Mouse (Mus musculus): ENCODE data around the gene Lrrc9. TPM values are rescaled to one million over a fixed set of nuclear protein-coding genes. Genes with fewer than 3 reads are reported as not detected.

Lrrc9 gene
- polyA plus RNA-seq, 1 experiment, result 0.18 TPM

GRCm38 (mm10) chr12:72467269-72467668, 25.6 kb downstream of the Lrrc9 start:
- WGBS, result 94% methylated on average over 1 of the region's 1 CpGs
- Histone ChIP-seq H3K27me3 (ENCODE audit: control insufficient read depth, insufficient read depth, low read length) (no peaks in the 10 kb centered on the region), H3K4me1 (replicated peaks; ENCODE audit: control insufficient read depth, insufficient read depth, low read length) (no peaks in the 10 kb centered on the region), H3K36me3 (ENCODE audit: control insufficient read depth, insufficient read depth, low read length) (no peaks in the 10 kb centered on the region), H3K27ac (ENCODE audit: control insufficient read depth, insufficient read depth, low read length) (no peak overlapping the region), H3K4me3 (ENCODE audit: control insufficient read depth, insufficient read depth, low read length) (no peak overlapping the region)
- no peak for DNase-seq
- TF ChIP-seq POLR2A (IDR thresholded peaks at IDR 0.05; ENCODE audit: control insufficient read depth, extremely low read depth, insufficient read depth, low read length, poor library complexity), result no peak
- no peak for TF ChIP-seq CTCF (IDR thresholded peaks at IDR 0.05; ENCODE audit: borderline replicate concordance, control insufficient read depth, extremely low read depth, insufficient read depth, low read length, poor library complexity)

- H3K27me3 ChIP-seq (ENCODE audit: control insufficient read depth, insufficient read depth, low read length), result no peaks in the 10 kb centered on the region
- WGBS, result 93% methylated on average over 4 of the region's 4 CpGs
Measured at GRCm38 (mm10) chr12:72467789-72468188, 26.1 kb downstream of the Lrrc9 start.

GRCm38 (mm10) chr12:72476773-72477450, 35.2 kb downstream of the Lrrc9 start:
- no peaks in the 10 kb centered on the region for H3K27me3 ChIP-seq (ENCODE audit: control insufficient read depth, insufficient read depth, low read length)
- TF ChIP-seq CTCF (IDR thresholded peaks at IDR 0.05; ENCODE audit: borderline replicate concordance, control insufficient read depth, extremely low read depth, insufficient read depth, low read length, poor library complexity) (no peak), POLR2A (IDR thresholded peaks at IDR 0.05; ENCODE audit: control insufficient read depth, extremely low read depth, insufficient read depth, low read length, poor library complexity) (no peak)
- H3K4me1 ChIP-seq (replicated peaks; ENCODE audit: control insufficient read depth, insufficient read depth, low read length), result no peaks in the 10 kb centered on the region
- no peak overlapping the region for H3K27ac ChIP-seq (ENCODE audit: control insufficient read depth, insufficient read depth, low read length)
- no peaks in the 10 kb centered on the region for H3K36me3 ChIP-seq (ENCODE audit: control insufficient read depth, insufficient read depth, low read length)
- 94% methylated on average over 2 of the region's 2 CpGs for WGBS
- DNase-seq, result no peak
- no peak overlapping the region for H3K4me3 ChIP-seq (ENCODE audit: control insufficient read depth, insufficient read depth, low read length)

More at GRCm38 (mm10) chr12:72467789-72468188, 26.1 kb downstream of the Lrrc9 start:
- no peak overlapping the region for H3K4me3 ChIP-seq (ENCODE audit: control insufficient read depth, insufficient read depth, low read length)
- H3K4me1 ChIP-seq (replicated peaks; ENCODE audit: control insufficient read depth, insufficient read depth, low read length), result no peaks in the 10 kb centered on the region
- H3K36me3 ChIP-seq (ENCODE audit: control insufficient read depth, insufficient read depth, low read length), result no peaks in the 10 kb centered on the region
- TF ChIP-seq CTCF (IDR thresholded peaks at IDR 0.05; ENCODE audit: borderline replicate concordance, control insufficient read depth, extremely low read depth, insufficient read depth, low read length, poor library complexity), result no peak
- no peak for TF ChIP-seq POLR2A (IDR thresholded peaks at IDR 0.05; ENCODE audit: control insufficient read depth, extremely low read depth, insufficient read depth, low read length, poor library complexity)
- no peak overlapping the region for H3K27ac ChIP-seq (ENCODE audit: control insufficient read depth, insufficient read depth, low read length)
- no peak for DNase-seq

GRCm38 (mm10) chr12:72482226-72482625, 40.6 kb downstream of the Lrrc9 start:
- Histone ChIP-seq H3K36me3 (ENCODE audit: control insufficient read depth, insufficient read depth, low read length) (no peaks in the 10 kb centered on the region), H3K4me1 (replicated peaks; ENCODE audit: control insufficient read depth, insufficient read depth, low read length) (no peaks in the 10 kb centered on the region), H3K4me3 (ENCODE audit: control insufficient read depth, insufficient read depth, low read length) (no peak overlapping the region), H3K27me3 (ENCODE audit: control insufficient read depth, insufficient read depth, low read length) (no peaks in the 10 kb centered on the region), H3K27ac (ENCODE audit: control insufficient read depth, insufficient read depth, low read length) (no peak overlapping the region)
- TF ChIP-seq POLR2A (IDR thresholded peaks at IDR 0.05; ENCODE audit: control insufficient read depth, extremely low read depth, insufficient read depth, low read length, poor library complexity) (no peak), CTCF (IDR thresholded peaks at IDR 0.05; ENCODE audit: borderline replicate concordance, control insufficient read depth, extremely low read depth, insufficient read depth, low read length, poor library complexity) (no peak)
- no peak for DNase-seq

GRCm38 (mm10) chr12:72484872-72485271, 43.2 kb downstream of the Lrrc9 start:
- Histone ChIP-seq H3K4me3 (ENCODE audit: control insufficient read depth, insufficient read depth, low read length) (no peak overlapping the region), H3K36me3 (ENCODE audit: control insufficient read depth, insufficient read depth, low read length) (no peaks in the 10 kb centered on the region), H3K4me1 (replicated peaks; ENCODE audit: control insufficient read depth, insufficient read depth, low read length) (no peaks in the 10 kb centered on the region), H3K27me3 (ENCODE audit: control insufficient read depth, insufficient read depth, low read length) (no peaks in the 10 kb centered on the region), H3K27ac (ENCODE audit: control insufficient read depth, insufficient read depth, low read length) (no peak overlapping the region)
- DNase-seq, result no peak
- TF ChIP-seq CTCF (IDR thresholded peaks at IDR 0.05; ENCODE audit: borderline replicate concordance, control insufficient read depth, extremely low read depth, insufficient read depth, low read length, poor library complexity) (no peak), POLR2A (IDR thresholded peaks at IDR 0.05; ENCODE audit: control insufficient read depth, extremely low read depth, insufficient read depth, low read length, poor library complexity) (no peak)

- Histone ChIP-seq H3K27me3 (ENCODE audit: control insufficient read depth, insufficient read depth, low read length) (no peaks in the 10 kb centered on the region), H3K4me1 (replicated peaks; ENCODE audit: control insufficient read depth, insufficient read depth, low read length) (no peaks in the 10 kb centered on the region), H3K4me3 (ENCODE audit: control insufficient read depth, insufficient read depth, low read length) (no peak overlapping the region), H3K27ac (ENCODE audit: control insufficient read depth, insufficient read depth, low read length) (no peak overlapping the region), H3K36me3 (ENCODE audit: control insufficient read depth, insufficient read depth, low read length) (no peaks in the 10 kb centered on the region)
- 20% methylated on average over 3 of the region's 3 CpGs for WGBS
- no peak for DNase-seq
- TF ChIP-seq POLR2A (IDR thresholded peaks at IDR 0.05; ENCODE audit: control insufficient read depth, extremely low read depth, insufficient read depth, low read length, poor library complexity) (no peak), CTCF (IDR thresholded peaks at IDR 0.05; ENCODE audit: borderline replicate concordance, control insufficient read depth, extremely low read depth, insufficient read depth, low read length, poor library complexity) (no peak)
Measured at GRCm38 (mm10) chr12:72487498-72487897, 45.8 kb downstream of the Lrrc9 start.

GRCm38 (mm10) chr12:72489995-72490394, 48.3 kb downstream of the Lrrc9 start:
- DNase-seq, result no peak
- 92% methylated on average over 3 of the region's 3 CpGs for WGBS
- Histone ChIP-seq H3K27ac (ENCODE audit: control insufficient read depth, insufficient read depth, low read length) (no peak overlapping the region), H3K4me1 (replicated peaks; ENCODE audit: control insufficient read depth, insufficient read depth, low read length) (no peaks in the 10 kb centered on the region), H3K4me3 (ENCODE audit: control insufficient read depth, insufficient read depth, low read length) (no peak overlapping the region), H3K36me3 (ENCODE audit: control insufficient read depth, insufficient read depth, low read length) (no peaks in the 10 kb centered on the region), H3K27me3 (ENCODE audit: control insufficient read depth, insufficient read depth, low read length) (no peaks in the 10 kb centered on the region)
- TF ChIP-seq CTCF (IDR thresholded peaks at IDR 0.05; ENCODE audit: borderline replicate concordance, control insufficient read depth, extremely low read depth, insufficient read depth, low read length, poor library complexity), result no peak

Data from thymus, adult 2 months (tissue).